Mouse (Mus musculus) heart, postnatal 0 days (tissue): Measurements from ENCODE around the gene Prss30. TPM values are rescaled to one million over a fixed set of nuclear protein-coding genes. Genes with fewer than 3 reads are reported as not detected.
A peak's percentile ranks its signal among the peaks of the same experiment; 100 is the strongest.

Experiments
- ATAC-seq: fragments of 200-750 bp; cut with Nextera tagmentation; 2 replicates; pipeline ENCODE4 v1.8.0; 2017; ENCODE audit warnings: low read depth, moderate number of reproducible peaks, moderate library complexity; ENCODE audit not compliant: insufficient read depth
- DNase-seq: peaks from one replicate; pipeline ENCODE4 v3.0.0-alpha.2; 2016; ENCODE audit warnings: low spot score
- H3K27ac ChIP-seq: fragments of 300-500 bp; sonication (generic); 2 replicates; pipeline ENCODE4 v1.5.1; 2014; ENCODE audit warnings: low read depth, mild to moderate bottlenecking
- H3K27me3 ChIP-seq: fragments of 300-500 bp; sonication (generic); 2 replicates; pipeline ENCODE4 v1.6.1; 2014; ENCODE audit warnings: low read length, mixed read lengths; ENCODE audit not compliant: control insufficient read depth, insufficient read depth
- H3K36me3 ChIP-seq: fragments of 300-500 bp; sonication (generic); replicated peaks from 2 replicates; pipeline ENCODE4 v1.6.1; 2014; ENCODE audit warnings: low read length, mixed read lengths; ENCODE audit not compliant: control insufficient read depth, insufficient read depth
- H3K4me1 ChIP-seq: fragments of 300-500 bp; sonication (generic); 2 replicates; pipeline ENCODE4 v1.6.1; 2014; ENCODE audit warnings: antibody characterized with exemption; ENCODE audit not compliant: control insufficient read depth, insufficient read depth
- H3K4me2 ChIP-seq: fragments of 300-500 bp; sonication (generic); 2 replicates; pipeline ENCODE4 v1.6.1; 2014; ENCODE audit warnings: low read depth, mild to moderate bottlenecking, low read length, moderate library complexity
- H3K4me3 ChIP-seq: fragments of 300-500 bp; sonication (generic); 2 replicates; pipeline ENCODE4 v1.5.1; 2014; ENCODE audit warnings: low read depth, low read length
- H3K9ac ChIP-seq: fragments of 300-500 bp; sonication (generic); replicated peaks from 2 replicates; pipeline ENCODE4 v1.6.1; 2014; ENCODE audit warnings: low read depth, low read length, mixed read lengths
- H3K9me3 ChIP-seq: fragments of 300-500 bp; sonication (generic); replicated peaks from 2 replicates; pipeline ENCODE4 v1.6.1; 2016; ENCODE audit warnings: low read length; ENCODE audit not compliant: control insufficient read depth
- CTCF ChIP-seq: IDR thresholded peaks from 2 replicates; pipeline ENCODE4 v1.5.1; 2016; ENCODE audit warnings: antibody characterized with exemption, control low read depth, low read depth
- EP300 ChIP-seq: IDR thresholded peaks from 2 replicates; pipeline ENCODE4 v1.6.1; 2016; ENCODE audit warnings: antibody characterized with exemption, low read depth
- WGBS: fragments of 180-500 bp; shearing (Covaris S2); extraction: QIAGEN DNeasy Blood & Tissue Kit; methylation state at CpG from one replicate; pipeline ENCODE4 v1.1.7; 2014; 5-methylcytosine and 5-hydroxymethylcytosine counted together
- polyA plus RNA-seq: library from polyadenylated mRNA; unstranded; fragments of >200 nt; fragmentation: Nextera tagmentation; extraction: Ambion mirVana; gene quantifications from 2 replicates; pipeline ENCODE4 v1.2.1, GENCODE M21; 2015
- total RNA-seq: library from RNA; depleted of rRNA; stranded (reverse); fragments of >200 nt; gene quantifications from 2 replicates; pipeline ENCODE4 v1.2.3, GENCODE M21; 2014; ENCODE audit warnings: low replicate concordance

The Prss30 gene
- total and polyA plus RNA-seq, 2 experiments from 2014 or later = not detected

- H3K4me2 ChIP-seq = no peak overlapping the region
- H3K9ac ChIP-seq = no peak overlapping the region
- TF ChIP-seq CTCF (no peak), EP300 (no peak)
- H3K9me3 ChIP-seq = no peaks in the 10 kb centered on the region
- no peak overlapping the region for H3K4me3 ChIP-seq
- DNase-seq = no peak
- 84% methylated on average over 3 of the region's 3 CpGs for WGBS
- H3K27ac ChIP-seq = no peak overlapping the region
- H3K27me3 ChIP-seq = 0 out of 2 replicates have a peak, but pooled peaks cover 5% of the 10 kb centered on the region
- 0 out of 2 replicates have a peak, but pooled peaks cover 2% of the 10 kb centered on the region for H3K4me1 ChIP-seq
- no peak for ATAC-seq
- no peaks in the 10 kb centered on the region for H3K36me3 ChIP-seq
Measured at GRCm38 (mm10) chr17:24005049-24005448, 24.7 kb upstream of the Prss30 start.

GRCm38 (mm10) chr17:24004071-24004665 is 23.8 kb upstream of the Prss30 start:
- H3K9me3 ChIP-seq = no peaks in the 10 kb centered on the region
- no peak for DNase-seq
- H3K9ac ChIP-seq = no peak overlapping the region
- no peak for ATAC-seq
- H3K27me3 ChIP-seq = 0 out of 2 replicates have a peak, but pooled peaks cover 5% of the 10 kb centered on the region
- no peak overlapping the region for H3K4me2 ChIP-seq
- H3K4me3 ChIP-seq = no peak overlapping the region
- H3K4me1 ChIP-seq = peaks cover 9% of the 10 kb centered on the region
- no peak overlapping the region for H3K27ac ChIP-seq
- TF ChIP-seq EP300 (no peak), CTCF (no peak)
- 83% methylated on average over 14 of the region's 14 CpGs for WGBS
- H3K36me3 ChIP-seq = no peaks in the 10 kb centered on the region

GRCm38 (mm10) chr17:24000404-24000803 is 20.0 kb upstream of the Prss30 start:
- peaks cover 9% of the 10 kb centered on the region for H3K4me1 ChIP-seq
- no peaks in the 10 kb centered on the region for H3K36me3 ChIP-seq
- H3K4me3 ChIP-seq = no peak overlapping the region
- peak; percentile 88 for TF ChIP-seq EP300
- no peak for TF ChIP-seq CTCF
- H3K4me2 ChIP-seq = no peak overlapping the region
- no peak overlapping the region for H3K9ac ChIP-seq
- no peaks in the 10 kb centered on the region for H3K9me3 ChIP-seq
- peak; percentile 84 for DNase-seq
- ATAC-seq = peak; percentile 89
- H3K27ac ChIP-seq = peak overlapping the region; percentile 70
- H3K27me3 ChIP-seq = no peaks in the 10 kb centered on the region
- 9% methylated on average over 5 of the region's 5 CpGs for WGBS

- no peak overlapping the region for H3K9ac ChIP-seq
- ATAC-seq = no peak
- H3K4me3 ChIP-seq = no peak overlapping the region
- no peaks in the 10 kb centered on the region for H3K36me3 ChIP-seq
- 65% methylated on average over 6 of the region's 6 CpGs for WGBS
- DNase-seq = no peak
- no peak overlapping the region for H3K4me2 ChIP-seq
- 0 out of 2 replicates have a peak, but pooled peaks cover 3% of the 10 kb centered on the region for H3K27me3 ChIP-seq
- no peaks in the 10 kb centered on the region for H3K9me3 ChIP-seq
- H3K4me1 ChIP-seq = peaks cover 9% of the 10 kb centered on the region
- TF ChIP-seq EP300 = no peak
- TF ChIP-seq CTCF = no peak
- H3K27ac ChIP-seq = no peak overlapping the region
Measured at GRCm38 (mm10) chr17:23998383-23998782, 18.0 kb upstream of the Prss30 start.

- H3K27ac ChIP-seq = no peak within 1 kb of the TSS
- H3K9me3 ChIP-seq = no peaks in the 10 kb centered on the region
- H3K4me1 ChIP-seq = peaks cover 9% of the 10 kb centered on the region
- H3K4me2 ChIP-seq = no peak within 1 kb of the TSS
- no peaks in the 10 kb centered on the region for H3K36me3 ChIP-seq
- no peak within 1 kb of the TSS for H3K4me3 ChIP-seq
- TF ChIP-seq EP300 = no peak
- TF ChIP-seq CTCF = no peak
- DNase-seq (no peak), ATAC-seq (no peak)
- WGBS = 66% methylated on average over 2 of the region's 2 CpGs
- H3K9ac ChIP-seq = no peak within 1 kb of the TSS
- H3K27me3 ChIP-seq = 0 out of 2 replicates have a peak, but pooled peaks cover 3% of the 10 kb centered on the region
Measured at GRCm38 (mm10) chr17:23997901-23998300, 17.5 kb upstream of the Prss30 start, which contains the start of gene Prss22. Gene Prss22 (minus strand): TSS chr17:23998100.

GRCm38 (mm10) chr17:23995421-23995820 is 15.1 kb upstream of the Prss30 start:
- H3K36me3 ChIP-seq = no peaks in the 10 kb centered on the region
- 32% methylated on average over 1 of the region's 1 CpGs for WGBS
- H3K27ac ChIP-seq = no peak overlapping the region
- TF ChIP-seq EP300 (no peak), CTCF (no peak)
- H3K4me3 ChIP-seq = no peak overlapping the region
- H3K9ac ChIP-seq = no peak overlapping the region
- no peak for ATAC-seq
- peaks cover 9% of the 10 kb centered on the region for H3K4me1 ChIP-seq
- H3K27me3 ChIP-seq = 0 out of 2 replicates have a peak, but pooled peaks cover 3% of the 10 kb centered on the region
- H3K9me3 ChIP-seq = no peaks in the 10 kb centered on the region
- no peak overlapping the region for H3K4me2 ChIP-seq
- DNase-seq = no peak
